Mouse (Mus musculus): Measurements from ENCODE around the gene Magi3. TPM values are rescaled to one million over a fixed set of nuclear protein-coding genes. Genes with fewer than 3 reads are reported as not detected.
A peak's percentile ranks its signal among the peaks of the same experiment; 100 is the strongest.

Gene Magi3
- total RNA-seq, 2 experiments from 2014 or later: 19.0 to 21.5 TPM

- DNase-seq (ENCODE audit: low spot score in 2 of 2): no peak
Observed at GRCm38 (mm10) chr3:104069395-104069794, 150.8 kb downstream of the Magi3 start.

- no peak for DNase-seq (ENCODE audit: low spot score in 2 of 2)
Observed at GRCm38 (mm10) chr3:104059001-104059622, 161.1 kb downstream of the Magi3 start.

- no peak for DNase-seq (ENCODE audit: low spot score in 2 of 2)
Observed at GRCm38 (mm10) chr3:104032747-104033146, 187.4 kb downstream of the Magi3 start.

GRCm38 (mm10) chr3:104032086-104032485 lies 188.1 kb downstream of the Magi3 start:
- DNase-seq (ENCODE audit: low spot score in 2 of 2): no peak

GRCm38 (mm10) chr3:104026938-104027337 lies 193.2 kb downstream of the Magi3 start:
- DNase-seq (ENCODE audit: low spot score in 2 of 2): no peak

GRCm38 (mm10) chr3:104020101-104020500 lies 200.1 kb downstream of the Magi3 start:
- no peak for DNase-seq (ENCODE audit: low spot score in 2 of 2)

GRCm38 (mm10) chr3:104019453-104019852 lies 200.7 kb downstream of the Magi3 start:
- no peak for DNase-seq (ENCODE audit: low spot score in 2 of 2)

- no peak for DNase-seq (ENCODE audit: low spot score in 2 of 2)
Observed at GRCm38 (mm10) chr3:104017931-104018330, 202.2 kb downstream of the Magi3 start.

- DNase-seq (ENCODE audit: low spot score in 2 of 2): no peak
Observed at GRCm38 (mm10) chr3:104011972-104012371, 208.2 kb downstream of the Magi3 start.

GRCm38 (mm10) chr3:104009924-104010662 lies 210.1 kb downstream of the Magi3 start:
- no peak for DNase-seq (ENCODE audit: low spot score in 2 of 2)

- DNase-seq (ENCODE audit: low spot score in 2 of 2): no peak
Observed at GRCm38 (mm10) chr3:104007479-104007878, 212.7 kb downstream of the Magi3 start.

GRCm38 (mm10) chr3:104006896-104007466 lies 213.2 kb downstream of the Magi3 start:
- no peak for DNase-seq (ENCODE audit: low spot score in 2 of 2)

- DNase-seq (ENCODE audit: low spot score in 2 of 2): no peak
Observed at GRCm38 (mm10) chr3:103998724-103999123, 221.4 kb downstream of the Magi3 start.

- DNase-seq (ENCODE audit: low spot score in 2 of 2): no peak
Observed at GRCm38 (mm10) chr3:103991271-103991670, 228.9 kb downstream of the Magi3 start.

GRCm38 (mm10) chr3:103989352-103989751 lies 230.8 kb downstream of the Magi3 start:
- DNase-seq (ENCODE audit: low spot score in 2 of 2): no peak

GRCm38 (mm10) chr3:103987831-103988432 lies 232.2 kb downstream of the Magi3 start:
- DNase-seq (ENCODE audit: low spot score in 2 of 2): no peak

- DNase-seq (ENCODE audit: low spot score in 2 of 2): no peak
Observed at GRCm38 (mm10) chr3:103985194-103985593, 235.0 kb downstream of the Magi3 start.

- no peak for DNase-seq (ENCODE audit: low spot score in 2 of 2)
Observed at GRCm38 (mm10) chr3:103984556-103984955, 235.6 kb downstream of the Magi3 start.

GRCm38 (mm10) chr3:103971157-103971556 lies 249.0 kb downstream of the Magi3 start:
- DNase-seq (ENCODE audit: low spot score in 2 of 2): no peak

GRCm38 (mm10) chr3:103968701-103969100 lies 251.5 kb downstream of the Magi3 start:
- no peak for DNase-seq (ENCODE audit: low spot score in 2 of 2)

GRCm38 (mm10) chr3:103967861-103968691 lies 252.1 kb downstream of the Magi3 start, which contains the start of gene Phtf1:
Gene Phtf1, plus strand, starts transcription at chr3:103968110.
- DNase-seq (ENCODE audit: low spot score in 2 of 2): peak; percentile 77 to 87
